ENCODE assay signal across 23 mouse cellular contexts in genomic region chr5:142716056-142716455, GRCm38 (mm10). TPM values are rescaled to one million over a fixed set of nuclear protein-coding genes. Genes with fewer than 3 reads are reported as not detected.
A peak's percentile ranks its signal among the peaks of the same experiment; 100 is the strongest.
DNase-seq lines count a peak whose midpoint lies in the region; TF ChIP-seq lines count a peak whose summit lies in the region.
"Had no signal": no experiment of that assay in that cellular context is flagged by ENCODE, and none has a peak within 500 bp of the region (broad histone marks: within the 10 kb centered on the region; RNA-seq: fewer than 3 reads in every experiment).

No protein-coding gene starts in this region.

- 32% methylated on average over 6 of the region's 6 CpGs for WGBS in cerebellum, adult 2 months

- H3K4me3 ChIP-seq in cerebellum, adult 2 months (replicated peaks; ENCODE audit: insufficient read depth, low read depth, low read length) = no peak overlapping the region
- H3K4me3 ChIP-seq: embryonic facial prominence, embryonic 10.5 days; embryonic facial prominence, embryonic 13.5 days; erythroblast, embryonic 14.5 days; forebrain, embryonic 12.5 days; heart, adult 2 months; hindbrain, embryonic 12.5 days; hindbrain, embryonic 15.5 days had no signal

- intact Hi-C loops in left cerebral cortex, postnatal 36 days (cut with DNase I) = loop anchor here (5.0 kb wide), 1 partner anchor 159 kb away; no protein-coding TSS in a partner anchor
- intact Hi-C loops in left cerebral cortex, postnatal 4 days (cut with DNase I) = loop anchor here (5.0 to 10.0 kb wide), 2 partner anchors 44 to 211 kb away; no protein-coding TSS in a partner anchor

- H3K27ac ChIP-seq in cerebellum, adult 2 months (ENCODE audit: insufficient read depth, low read length) = no peak overlapping the region
- H3K27ac ChIP-seq: embryonic facial prominence, embryonic 10.5 days; embryonic facial prominence, embryonic 13.5 days; forebrain, embryonic 12.5 days; heart, adult 2 months; hindbrain, embryonic 12.5 days; hindbrain, embryonic 15.5 days had no signal

- TF ChIP-seq CTCF in cerebellum, adult 2 months (IDR thresholded peaks at IDR 0.05; ENCODE audit: borderline replicate concordance, insufficient read depth, low read depth, low read length) = no peak

- DNase-seq in cerebellum, adult 18-20 months = peak; percentile 73 to 78
- peak; percentile 72 to 83 for DNase-seq in cerebellum, adult 2 months
- peak; percentile 79 for DNase-seq in cerebellum, adult 9-11 months
- peak; percentile 77 to 85 for DNase-seq in cerebellum, postnatal 25 days
- no peak for DNase-seq in left cerebral cortex, postnatal 36 days (ENCODE audit: low spot score in 2 of 2)
- DNase-seq in left cerebral cortex, postnatal 4 days = no peak
- no peak for DNase-seq in heart, adult 9 months (ENCODE audit: low spot score in 2 of 2)
- DNase-seq: adrenal gland, adult 2 months; adrenal gland, postnatal 14 days; embryo, embryonic 11 days; gastrocnemius, postnatal 10 days; gastrocnemius, postnatal 36 days; heart, adult 2 months; kidney, adult 2 months had no signal

- no peak for TF ChIP-seq POLR2A in cerebellum, adult 2 months (IDR thresholded peaks at IDR 0.05; ENCODE audit: borderline replicate concordance, insufficient read depth, low read length)

- no peaks in the 10 kb centered on the region for H3K27me3 ChIP-seq in cerebellum, adult 2 months (ENCODE audit: control insufficient read depth, insufficient read depth, low read length)
- H3K27me3 ChIP-seq: embryonic facial prominence, embryonic 13.5 days; forebrain, embryonic 12.5 days; hindbrain, embryonic 12.5 days; hindbrain, embryonic 15.5 days had no signal

- peaks cover 18% of the 10 kb centered on the region for H3K4me1 ChIP-seq in cerebellum, adult 2 months (ENCODE audit: control insufficient read depth, insufficient read depth, low read length)
- H3K4me1 ChIP-seq: embryonic facial prominence, embryonic 13.5 days; forebrain, embryonic 12.5 days; hindbrain, embryonic 12.5 days; hindbrain, embryonic 15.5 days had no signal

RNA-seq across cellular contexts. Expression of gene Slc29a4, which starts 23.7 kb away (rescaled TPM):
- polyA plus RNA-seq in cerebellum, adult 2 months (2012; rRNA removed) = 62.3 and 80.7 TPM in 2 replicates
- total RNA-seq in left cerebral cortex, postnatal 36 days (2021) = 10 to 100 TPM in 1 of 2 experiments, 1 to 10 TPM in 1; 8.9 to 17.0 TPM
- total RNA-seq in left cerebral cortex, postnatal 4 days (2021) = 100 to 1,000 TPM; 127 to 138 TPM
- total RNA-seq: granulocyte monocyte progenitor cell, adult 5-6 weeks; hematopoietic stem cell, adult 5-6 weeks; MEL had no signal
- polyA plus RNA-seq: erythroblast, embryonic 14.5 days had no signal

Comparison
In these comparisons a context has a peak if more than half of its experiments do, and no peak if none do; other contexts are left out.
1. RNA of gene Slc29a4, which starts 23.7 kb away (total RNA-seq): 127 to 138 TPM in left cerebral cortex, postnatal 4 days; 8.9 to 17.0 TPM in left cerebral cortex, postnatal 36 days; every median in the first group is over 4 times any median in the second.
2. DNase-seq: peak in cerebellum, adult 18-20 months (2 of 2), cerebellum, adult 2 months (2 of 2), cerebellum, adult 9-11 months (single experiment) and cerebellum, postnatal 25 days (2 of 2); none in left cerebral cortex, postnatal 36 days (0 of 2), left cerebral cortex, postnatal 4 days (single experiment) and heart, adult 9 months (0 of 2).